Mouse (Mus musculus): ENCODE data around the gene Srr.

DNA sequence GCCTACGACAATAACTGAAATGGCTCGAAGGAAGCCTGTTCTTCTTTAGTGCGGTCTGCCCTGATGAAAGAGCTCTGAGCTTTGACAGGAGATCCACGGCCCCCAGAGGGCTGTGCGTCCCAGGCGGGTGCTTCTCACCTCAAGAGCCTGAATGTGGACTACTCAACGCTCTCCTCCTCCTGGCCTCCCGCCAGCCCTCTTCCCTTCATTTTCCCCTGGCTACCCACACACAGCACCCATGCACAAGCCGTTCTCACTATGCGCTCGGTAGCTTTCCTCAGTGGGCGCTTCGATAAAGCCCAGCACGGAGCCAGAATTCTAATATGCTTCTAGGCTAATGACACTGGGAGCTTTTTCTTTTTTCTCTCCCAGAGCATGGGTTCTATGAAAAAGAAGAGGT lies 43.8 kb downstream of the Srr start:
- TF ChIP-seq GATA1 (IDR thresholded peaks at IDR 0.05; ENCODE audit: low read length), result no peak
- no peak for TF ChIP-seq TAL1 (IDR thresholded peaks at IDR 0.05; ENCODE audit: low read length)
